Mouse (Mus musculus) hindbrain, postnatal 0 days (tissue): ENCODE results near the gene Pde4d. TPM values are rescaled to one million over a fixed set of nuclear protein-coding genes. Genes with fewer than 3 reads are reported as not detected.

Experiments used
- ATAC-seq: fragments of 200-750 bp; cut with Nextera tagmentation; 2 replicates; pipeline ENCODE4 v1.8.0; 2017; ENCODE audit warnings: mild to moderate bottlenecking, moderate TSS enrichment, moderate library complexity
- DNase-seq: peaks from one replicate; pipeline ENCODE4 v3.0.0-alpha.2; 2015; ENCODE audit warnings: low spot score
- H3K27ac ChIP-seq: fragments of 300-500 bp; sonication (generic); 2 replicates; pipeline ENCODE4 v1.5.1; 2014; ENCODE audit warnings: mild to moderate bottlenecking
- H3K27me3 ChIP-seq: fragments of 300-500 bp; sonication (generic); 2 replicates; pipeline ENCODE4 v1.6.1; 2014; ENCODE audit warnings: low read length, mixed read lengths; ENCODE audit not compliant: insufficient read depth
- H3K36me3 ChIP-seq: fragments of 300-500 bp; sonication (generic); 2 replicates; pipeline ENCODE4 v1.6.1; 2014; ENCODE audit warnings: low read length, mixed read lengths; ENCODE audit not compliant: insufficient read depth
- H3K4me1 ChIP-seq: fragments of 300-500 bp; sonication (generic); 2 replicates; pipeline ENCODE4 v1.6.1; 2014; ENCODE audit warnings: antibody characterized with exemption, low read length, mixed read lengths; ENCODE audit not compliant: insufficient read depth
- H3K4me2 ChIP-seq: fragments of 300-500 bp; sonication (generic); 2 replicates; pipeline ENCODE4 v1.6.1; 2014; ENCODE audit warnings: low read depth, mild to moderate bottlenecking, low read length, moderate library complexity, mixed read lengths
- H3K4me3 ChIP-seq: fragments of 300-500 bp; sonication (generic); 2 replicates; pipeline ENCODE4 v1.5.1; 2014; ENCODE audit warnings: low read length
- H3K9ac ChIP-seq: fragments of 300-500 bp; sonication (generic); replicated peaks from 2 replicates; pipeline ENCODE4 v1.6.1; 2014; ENCODE audit warnings: mild to moderate bottlenecking, low read length, moderate library complexity, mixed read lengths
- H3K9me3 ChIP-seq: fragments of 300-500 bp; sonication (generic); 2 replicates; pipeline ENCODE4 v1.6.1; 2016; ENCODE audit warnings: low read length, mixed read lengths
- CTCF ChIP-seq: IDR thresholded peaks from 2 replicates; pipeline ENCODE4 v1.5.1; 2016; ENCODE audit warnings: antibody characterized with exemption, control low read depth, low read depth
- WGBS: fragments of 180-500 bp; shearing (Covaris S2); extraction: QIAGEN DNeasy Blood & Tissue Kit; methylation state at CpG from one replicate; pipeline ENCODE4 v1.1.7; 2014; 5-methylcytosine and 5-hydroxymethylcytosine counted together
- polyA plus RNA-seq: library from polyadenylated mRNA; unstranded; fragments of >200 nt; fragmentation: Nextera tagmentation; extraction: Ambion mirVana; gene quantifications from 2 replicates; pipeline ENCODE4 v1.2.1, GENCODE M21; 2015
- total RNA-seq: library from RNA; depleted of rRNA; stranded (reverse); fragments of >200 nt; gene quantifications from 2 replicates; pipeline ENCODE4 v1.2.3, GENCODE M21; 2014

The Pde4d gene
- total and polyA plus RNA-seq, 2 experiments from 2014 or later, result 19.3 to 77.1 TPM

DNA sequence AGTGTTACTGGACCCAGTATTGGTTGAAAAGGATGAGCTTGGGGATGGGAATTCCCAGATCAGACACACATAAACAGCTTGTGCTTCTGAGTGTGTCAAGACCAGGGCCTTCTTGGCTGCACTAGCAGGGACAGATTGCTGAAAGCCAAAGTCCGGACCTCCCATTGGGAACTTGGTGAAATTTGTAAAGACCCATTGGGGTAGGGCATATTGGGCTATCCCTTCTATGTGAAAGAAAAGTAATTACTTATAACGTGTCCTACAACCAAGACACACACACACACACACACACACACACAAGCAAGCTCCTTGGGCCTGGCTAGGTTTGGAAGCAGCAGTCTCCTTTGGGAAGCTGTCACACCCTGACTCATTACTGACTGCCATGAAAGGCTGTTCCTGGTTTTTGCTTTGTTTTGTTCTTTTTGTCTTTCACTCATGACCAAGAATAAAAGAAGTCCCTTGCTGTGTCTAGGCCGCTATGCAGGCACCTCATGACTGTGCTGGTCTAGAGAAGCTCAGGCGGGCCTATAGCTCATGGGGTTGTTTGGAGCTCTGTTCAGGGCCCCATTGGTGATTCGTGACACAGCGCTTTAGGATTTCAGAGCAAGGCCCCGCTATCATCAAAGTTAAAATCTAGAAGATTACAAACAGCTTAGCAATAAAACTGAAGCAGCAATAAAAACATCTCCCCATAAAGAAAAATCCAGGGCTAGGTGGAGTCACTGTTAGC, 1495.2 kb downstream of the Pde4d start:
- WGBS, result 74% methylated on average over 7 of the region's 7 CpGs
- DNase-seq, result no peak
- Histone ChIP-seq H3K4me1 (no peaks in the 10 kb centered on the region), H3K36me3 (peaks cover 22% of the 10 kb centered on the region; the same call in 1 of the 2 replicates), H3K27ac (no peak overlapping the region), H3K4me2 (no peak overlapping the region), H3K9ac (no peak overlapping the region), H3K4me3 (no peak overlapping the region), H3K9me3 (no peaks in the 10 kb centered on the region), H3K27me3 (no peaks in the 10 kb centered on the region)
- ATAC-seq, result no peak
- TF ChIP-seq CTCF, result no peak

DNA sequence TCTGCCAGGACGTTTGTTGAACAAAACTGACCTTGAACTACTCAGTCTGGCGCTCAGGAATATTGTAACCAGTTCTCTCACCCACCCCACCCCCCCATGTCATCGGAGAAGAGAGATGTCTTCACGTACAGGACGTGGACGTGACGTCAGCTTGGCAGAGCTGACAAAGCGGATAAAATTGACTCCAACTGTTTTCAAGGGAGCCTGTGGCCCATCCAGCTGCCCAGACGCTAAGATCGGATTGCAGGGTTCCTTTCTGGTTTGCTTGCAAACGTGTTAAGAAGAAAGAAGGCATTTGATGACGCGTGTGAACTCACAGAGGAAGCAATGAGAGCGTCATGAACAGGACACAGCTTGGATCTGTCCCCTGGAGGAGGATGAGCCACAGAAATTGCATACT, 1501.7 kb downstream of the Pde4d start:
- WGBS, result 63% methylated on average over 14 of the region's 14 CpGs
- Histone ChIP-seq H3K36me3 (peaks cover 46% of the 10 kb centered on the region; the same call in 1 of the 2 replicates), H3K9ac (no peak overlapping the region), H3K27me3 (no peaks in the 10 kb centered on the region), H3K4me2 (no peak overlapping the region), H3K4me1 (no peaks in the 10 kb centered on the region), H3K27ac (no peak overlapping the region), H3K9me3 (no peaks in the 10 kb centered on the region), H3K4me3 (no peak overlapping the region)
- ATAC-seq (0 out of 2 replicates have a peak, but pooled peaks have one; percentile 27), DNase-seq (no peak)
- TF ChIP-seq CTCF, result no peak

DNA sequence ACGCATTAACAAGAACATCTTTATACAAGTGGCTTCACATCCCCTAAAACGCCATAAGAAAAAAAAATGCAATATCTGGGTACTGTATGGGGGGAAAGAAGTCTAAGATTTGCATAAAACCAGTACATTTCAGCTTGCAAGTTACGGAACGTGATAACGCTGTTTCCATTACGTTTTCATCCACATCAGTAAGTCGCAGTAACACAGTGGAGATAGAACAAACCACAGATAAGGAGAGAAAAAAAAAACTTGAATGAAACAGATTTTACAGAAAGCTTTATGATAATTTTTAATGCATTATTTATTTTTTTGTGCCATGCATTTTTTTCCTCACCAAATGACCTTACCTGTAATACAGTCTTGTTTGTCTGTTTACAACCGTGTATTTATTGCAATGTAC, 1504.4 kb downstream of the Pde4d start:
- 95% methylated on average over 8 of the region's 8 CpGs for WGBS
- no peak for TF ChIP-seq CTCF
- no peak for DNase-seq
- Histone ChIP-seq H3K4me3 (no peak overlapping the region), H3K27me3 (no peaks in the 10 kb centered on the region), H3K4me2 (no peak overlapping the region), H3K9me3 (no peaks in the 10 kb centered on the region), H3K27ac (no peak overlapping the region), H3K4me1 (no peaks in the 10 kb centered on the region), H3K9ac (no peak overlapping the region), H3K36me3 (peaks cover 35% of the 10 kb centered on the region; the same call in 1 of the 2 replicates)
- no peak for ATAC-seq

DNA sequence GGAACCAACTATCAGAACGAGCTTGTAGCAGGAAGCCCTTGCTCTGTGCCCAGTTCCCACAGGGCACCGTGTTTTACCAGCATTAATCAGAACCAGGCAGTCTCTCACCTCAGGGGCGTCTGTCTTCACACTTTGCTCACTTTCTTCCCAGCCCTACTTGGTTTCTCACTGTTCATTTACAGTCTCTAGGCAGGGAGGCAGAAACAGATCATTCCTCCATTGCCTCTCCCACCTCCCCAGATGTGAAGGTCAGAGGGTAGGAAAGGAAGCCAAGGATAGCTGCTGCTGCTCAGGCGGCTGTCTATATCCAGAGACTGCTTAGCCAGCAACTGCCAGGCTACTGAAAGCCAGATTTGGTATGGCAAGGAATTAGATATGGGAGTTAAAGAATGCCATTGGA, 1508.2 kb downstream of the Pde4d start:
- ATAC-seq, result no peak
- Histone ChIP-seq H3K9ac (no peak overlapping the region), H3K4me3 (no peak overlapping the region), H3K27me3 (no peaks in the 10 kb centered on the region), H3K36me3 (peaks cover 2% of the 10 kb centered on the region; the same call in 1 of the 2 replicates), H3K27ac (no peak overlapping the region), H3K4me2 (no peak overlapping the region), H3K9me3 (no peaks in the 10 kb centered on the region), H3K4me1 (no peaks in the 10 kb centered on the region)
- WGBS, result 70% methylated on average over 4 of the region's 4 CpGs
- no peak for TF ChIP-seq CTCF
- no peak for DNase-seq

DNA sequence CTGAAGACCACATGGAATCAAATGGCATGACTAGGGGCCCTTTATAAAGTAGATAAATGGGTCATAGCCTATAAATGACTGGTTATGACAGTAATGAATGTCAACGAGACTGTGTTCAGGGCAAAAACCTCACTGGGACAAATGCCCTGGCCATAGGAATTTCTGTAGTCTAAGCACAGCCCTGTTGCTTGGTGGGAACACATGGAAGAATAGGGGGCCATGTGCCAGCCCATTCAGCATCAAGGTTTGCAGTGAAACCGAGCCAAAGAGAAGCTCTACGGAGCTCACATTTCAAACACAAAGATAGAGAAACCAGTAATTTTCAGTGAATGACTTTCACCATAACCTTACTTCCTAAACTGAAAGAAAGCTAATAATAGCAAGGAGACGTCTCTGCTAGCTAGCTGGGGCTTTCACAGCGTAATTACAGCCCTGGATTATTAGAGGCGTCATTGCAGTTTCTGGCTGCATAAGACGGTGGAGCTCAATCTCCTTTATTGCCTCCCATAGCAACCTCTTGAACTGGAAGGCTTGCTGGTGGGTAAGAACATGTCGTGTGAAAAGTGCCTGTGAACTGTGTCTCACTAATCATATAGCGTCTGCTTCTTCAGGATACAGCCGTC, 1533.2 kb downstream of the Pde4d start:
- H3K9ac ChIP-seq, result no peak overlapping the region
- H3K4me1 ChIP-seq, result 0 out of 2 replicates have a peak, but pooled peaks cover 4% of the 10 kb centered on the region
- H3K4me2 ChIP-seq, result peak overlapping the region; percentile 25
- ATAC-seq (peak; percentile 66; the same call in 1 of the 2 replicates), DNase-seq (peak; percentile 40)
- H3K36me3 ChIP-seq, result no peaks in the 10 kb centered on the region
- 51% methylated on average over 10 of the region's 10 CpGs for WGBS
- H3K9me3 ChIP-seq, result no peaks in the 10 kb centered on the region
- H3K27me3 ChIP-seq, result no peaks in the 10 kb centered on the region
- TF ChIP-seq CTCF, result no peak
- peak overlapping the region; percentile 11; the same call in 1 of the 2 replicates for H3K27ac ChIP-seq
- no peak overlapping the region for H3K4me3 ChIP-seq

DNA sequence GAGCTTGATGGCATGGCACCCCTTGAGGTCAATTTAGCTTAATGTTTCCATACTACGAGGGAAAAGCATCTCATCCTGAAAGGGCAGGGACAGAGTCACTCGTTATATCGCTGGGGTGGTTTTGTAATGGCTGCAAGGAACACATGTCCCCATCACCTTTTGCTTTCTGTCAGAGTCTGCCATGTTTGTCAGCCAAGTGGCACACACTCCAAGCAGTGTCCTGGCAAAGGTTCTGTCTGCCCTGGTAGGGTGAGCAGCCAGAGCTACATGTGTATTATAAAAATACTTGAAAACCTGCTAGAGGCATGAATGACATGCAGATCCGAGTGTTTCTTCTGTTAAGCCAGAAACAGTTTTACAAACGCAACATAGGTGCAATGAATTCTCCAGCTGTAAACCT, 1535.7 kb downstream of the Pde4d start:
- WGBS, result 85% methylated on average over 5 of the region's 5 CpGs
- Histone ChIP-seq H3K9ac (no peak overlapping the region), H3K27ac (no peak overlapping the region), H3K4me2 (no peak overlapping the region), H3K9me3 (no peaks in the 10 kb centered on the region), H3K4me3 (no peak overlapping the region), H3K4me1 (0 out of 2 replicates have a peak, but pooled peaks cover 4% of the 10 kb centered on the region), H3K36me3 (no peaks in the 10 kb centered on the region), H3K27me3 (no peaks in the 10 kb centered on the region)
- DNase-seq (no peak), ATAC-seq (no peak)
- no peak for TF ChIP-seq CTCF

DNA sequence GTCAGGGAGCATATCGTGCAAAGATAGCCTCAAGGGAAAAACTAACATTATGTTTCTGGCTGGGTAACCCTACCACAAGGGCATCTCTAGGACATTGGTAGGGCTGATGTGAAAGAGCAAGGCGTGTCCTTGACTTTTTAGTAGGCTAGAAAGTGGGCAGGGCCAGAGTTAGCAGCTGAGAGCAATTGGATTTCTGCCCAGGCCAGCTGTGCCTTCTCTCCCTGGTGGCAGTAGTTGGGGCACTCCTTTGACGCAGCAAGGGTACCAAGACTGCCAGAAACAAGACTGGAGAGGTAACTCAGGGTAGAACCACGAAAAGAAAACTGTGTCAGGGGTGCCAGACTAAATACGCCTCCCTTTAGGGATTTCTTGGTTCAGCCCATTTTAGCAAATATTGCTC, 1536.1 kb downstream of the Pde4d start:
- H3K27ac ChIP-seq, result no peak overlapping the region
- no peak overlapping the region for H3K4me2 ChIP-seq
- ATAC-seq (peak; percentile 40; the same call in 1 of the 2 replicates), DNase-seq (peak; percentile 49)
- H3K9me3 ChIP-seq, result no peaks in the 10 kb centered on the region
- 0 out of 2 replicates have a peak, but pooled peaks cover 4% of the 10 kb centered on the region for H3K4me1 ChIP-seq
- no peaks in the 10 kb centered on the region for H3K36me3 ChIP-seq
- H3K9ac ChIP-seq, result no peak overlapping the region
- no peaks in the 10 kb centered on the region for H3K27me3 ChIP-seq
- H3K4me3 ChIP-seq, result no peak overlapping the region
- 57% methylated on average over 5 of the region's 5 CpGs for WGBS
- no peak for TF ChIP-seq CTCF
